Mouse (Mus musculus) spleen, postnatal 36 days (tissue): ENCODE data around the gene Ripply3.
"Not testable (repeated sequence)": the region's sequence is repeated elsewhere in the genome, so short reads cannot be mapped to it uniquely, and the experiment has no call there.

Experiments used
- DNase-seq, 2 experiments: peaks; one replicate each; pipeline ENCODE4 v3.0.0; 2022; ENCODE audit warnings: low spot score in 2 of 2, mixed read lengths in 1 of 2

The Ripply3 gene

GRCm38 (mm10) chr16:94314626-94315025 lies 13.6 kb upstream of the Ripply3 start:
- no peak for DNase-seq

GRCm38 (mm10) chr16:94315215-94315614 lies 13.0 kb upstream of the Ripply3 start:
- no peak for DNase-seq

- no peak for DNase-seq
These were observed 10.5 kb upstream of the Ripply3 start for GRCm38 (mm10) chr16:94317752-94318151.

- DNase-seq, result no peak
These were observed 8.0 kb upstream of the Ripply3 start for GRCm38 (mm10) chr16:94320223-94320622.

GRCm38 (mm10) chr16:94323681-94324080 lies 4.5 kb upstream of the Ripply3 start:
- no peak for DNase-seq

GRCm38 (mm10) chr16:94326008-94326407 lies 2.2 kb upstream of the Ripply3 start:
- DNase-seq, result no peak

GRCm38 (mm10) chr16:94328881-94329867 lies 954 bp downstream of the Ripply3 start:
- no peak for DNase-seq

- no peak for DNase-seq
These were observed 2.2 kb downstream of the Ripply3 start for GRCm38 (mm10) chr16:94330429-94330828.

- DNase-seq, result no peak
These were observed 3.1 kb downstream of the Ripply3 start for GRCm38 (mm10) chr16:94331233-94331885.

- DNase-seq, result peak; percentile 54 to 67
These were observed 3.6 kb downstream of the Ripply3 start for GRCm38 (mm10) chr16:94331886-94332252.

GRCm38 (mm10) chr16:94335656-94336055 lies 7.4 kb downstream of the Ripply3 start:
- DNase-seq, result no peak

- DNase-seq, result not testable (repeated sequence)
These were observed 11.2 kb downstream of the Ripply3 start for GRCm38 (mm10) chr16:94339164-94340160.

GRCm38 (mm10) chr16:94345733-94346132 lies 17.5 kb downstream of the Ripply3 start:
- no peak for DNase-seq

GRCm38 (mm10) chr16:94347080-94347731 lies 19.0 kb downstream of the Ripply3 start:
- DNase-seq, result no peak

- no peak for DNase-seq
These were observed 20.6 kb downstream of the Ripply3 start for GRCm38 (mm10) chr16:94348779-94349178.

GRCm38 (mm10) chr16:94349588-94350286 lies 21.5 kb downstream of the Ripply3 start:
- DNase-seq, result no peak

- DNase-seq, result no peak
These were observed 22.1 kb downstream of the Ripply3 start for GRCm38 (mm10) chr16:94350287-94350677.

- DNase-seq, result peak; percentile 55 to 69
These were observed 26.2 kb downstream of the Ripply3 start for GRCm38 (mm10) chr16:94354450-94354849.

GRCm38 (mm10) chr16:94356046-94356445 lies 27.8 kb downstream of the Ripply3 start:
- no peak for DNase-seq

GRCm38 (mm10) chr16:94356776-94357494 lies 28.7 kb downstream of the Ripply3 start:
- DNase-seq, result no peak
